Mouse (Mus musculus): ENCODE results near the gene D630003M21Rik. TPM values are rescaled to one million over a fixed set of nuclear protein-coding genes. Genes with fewer than 3 reads are reported as not detected.

D630003M21Rik gene
- polyA plus RNA-seq, 2 experiments: 12.7 to 19.2 TPM

DNA sequence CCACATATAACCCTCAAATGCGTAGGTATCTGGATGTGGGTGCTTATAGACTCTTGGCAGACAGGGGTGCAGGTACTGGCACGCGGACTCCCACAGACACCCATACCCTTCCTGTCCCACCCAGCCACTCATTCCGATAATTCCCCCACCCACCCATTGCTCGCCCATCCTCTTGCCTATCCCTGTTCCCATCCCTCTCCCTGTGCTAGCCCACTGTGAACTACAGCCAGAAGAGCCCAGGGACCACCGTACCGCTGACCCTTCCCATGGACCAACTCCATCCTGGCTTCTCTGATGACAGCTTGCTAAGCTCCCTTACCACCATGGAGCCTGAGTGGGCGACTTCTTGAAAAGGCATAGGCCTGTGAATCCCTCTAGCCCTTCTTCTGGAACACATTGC, 82.1 kb downstream of the D630003M21Rik start:
- Histone ChIP-seq H3K9me3 (ENCODE audit: control insufficient read depth, low read length) (0 out of 2 replicates have a peak, but pooled peaks cover 4% of the 10 kb centered on the region), H3K4me3 (replicated peaks; ENCODE audit: low read length) (no peak overlapping the region), H3K9ac (ENCODE audit: low read depth, low read length, severe bottlenecking) (no peak overlapping the region), H3K36me3 (ENCODE audit: control insufficient read depth, insufficient read depth, low read length) (no peaks in the 10 kb centered on the region), H3K27me3 (ENCODE audit: control insufficient read depth, insufficient read depth, low read length) (no peaks in the 10 kb centered on the region), H3K27ac (replicated peaks; ENCODE audit: low read depth, low read length) (no peak overlapping the region), H3K4me2 (replicated peaks; ENCODE audit: low read depth, low read length, severe bottlenecking) (no peak overlapping the region), H3K4me1 (ENCODE audit: control insufficient read depth, insufficient read depth, low read length) (no peaks in the 10 kb centered on the region; the same call in 1 of the 2 replicates)
- TF ChIP-seq POLR2A (IDR thresholded peaks at IDR 0.05; ENCODE audit: borderline replicate concordance, extremely low read depth, insufficient read depth, insufficient read length): no peak
- ATAC-seq (ENCODE audit: low FRiP score, low read depth) (no peak), DNase-seq (ENCODE audit: low spot score) (no peak)
- 92% methylated on average over 8 of the region's 8 CpGs for WGBS

DNA sequence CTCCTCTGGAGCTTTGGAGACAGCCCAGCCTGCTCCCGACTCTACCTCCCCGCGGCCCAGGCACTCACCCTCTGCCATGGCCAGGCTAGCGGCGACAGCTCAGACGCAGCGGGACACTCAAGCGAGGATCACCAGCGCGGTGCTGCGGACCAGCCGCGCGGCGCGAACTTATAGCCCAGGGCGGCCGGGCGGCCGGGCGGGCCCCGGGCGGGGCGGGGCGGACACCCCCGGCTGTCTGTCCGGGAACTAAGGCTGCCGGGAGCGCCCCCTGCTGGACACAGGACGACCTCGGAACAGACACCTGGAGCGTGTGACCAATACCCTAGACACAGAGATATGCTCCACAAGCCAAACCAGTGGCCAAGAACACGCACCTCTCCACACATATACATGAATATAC, 82.8 kb downstream of the D630003M21Rik start, which contains the start of gene Tgm2:
Gene Tgm2 (minus strand): TSS at position 214 of the 400 bp plus-strand sequence.
- H3K27ac ChIP-seq (replicated peaks; ENCODE audit: low read depth, low read length): no peak within 1 kb of the TSS
- TF ChIP-seq POLR2A (IDR thresholded peaks at IDR 0.05; ENCODE audit: borderline replicate concordance, extremely low read depth, insufficient read depth, insufficient read length): no peak
- peak; percentile 59 for DNase-seq (ENCODE audit: low spot score)
- peak within 1 kb of the TSS; percentile 64 for H3K4me2 ChIP-seq (replicated peaks; ENCODE audit: low read depth, low read length, severe bottlenecking)
- ATAC-seq (ENCODE audit: low FRiP score, low read depth): peak; percentile 80
- H3K4me3 ChIP-seq (replicated peaks; ENCODE audit: low read length): peak within 1 kb of the TSS; percentile 37
- 0 out of 2 replicates have a peak, but pooled peaks cover 4% of the 10 kb centered on the region for H3K9me3 ChIP-seq (ENCODE audit: control insufficient read depth, low read length)
- H3K36me3 ChIP-seq (ENCODE audit: control insufficient read depth, insufficient read depth, low read length): no peaks in the 10 kb centered on the region
- H3K9ac ChIP-seq (ENCODE audit: low read depth, low read length, severe bottlenecking): peak within 1 kb of the TSS; percentile 52; the same call in 1 of the 2 replicates
- no peaks in the 10 kb centered on the region for H3K27me3 ChIP-seq (ENCODE audit: control insufficient read depth, insufficient read depth, low read length)
- WGBS: under 1% methylated on average over 33 of the region's 33 CpGs
- no peaks in the 10 kb centered on the region; the same call in none of the 2 replicates for H3K4me1 ChIP-seq (ENCODE audit: control insufficient read depth, insufficient read depth, low read length)

DNA sequence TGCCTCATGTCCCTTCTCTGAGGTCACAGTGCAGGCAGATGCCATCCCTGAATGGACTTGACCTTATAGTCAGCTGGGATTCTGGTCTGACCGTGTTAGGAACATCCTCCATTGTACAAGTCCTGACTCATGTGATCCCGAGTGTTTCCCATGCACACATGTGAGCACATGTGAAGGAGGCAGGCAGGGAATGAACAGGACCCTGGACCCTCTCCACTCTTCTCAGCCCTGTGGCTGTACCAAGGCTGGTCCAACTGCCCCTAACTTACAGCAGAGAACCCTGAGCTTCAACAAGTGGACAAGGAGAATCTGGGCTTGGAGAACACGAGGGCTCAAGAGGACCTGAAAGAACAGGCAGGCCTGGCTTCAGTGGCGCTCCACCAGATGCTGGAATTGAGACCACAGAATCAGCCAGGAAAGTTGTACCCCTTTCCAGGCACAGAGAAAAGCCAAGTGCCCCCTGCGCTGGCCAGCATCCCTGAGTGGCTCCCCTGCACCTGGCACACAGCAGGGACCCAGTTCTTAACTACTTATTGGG, 83.4 kb downstream of the D630003M21Rik start:
- Histone ChIP-seq H3K4me2 (replicated peaks; ENCODE audit: low read depth, low read length, severe bottlenecking) (peak overlapping the region; percentile 64), H3K27ac (replicated peaks; ENCODE audit: low read depth, low read length) (no peak overlapping the region), H3K9me3 (ENCODE audit: control insufficient read depth, low read length) (no peaks in the 10 kb centered on the region), H3K9ac (ENCODE audit: low read depth, low read length, severe bottlenecking) (no peak overlapping the region), H3K4me3 (replicated peaks; ENCODE audit: low read length) (peak overlapping the region; percentile 37), H3K4me1 (ENCODE audit: control insufficient read depth, insufficient read depth, low read length) (no peaks in the 10 kb centered on the region; the same call in none of the 2 replicates), H3K27me3 (ENCODE audit: control insufficient read depth, insufficient read depth, low read length) (no peaks in the 10 kb centered on the region), H3K36me3 (ENCODE audit: control insufficient read depth, insufficient read depth, low read length) (no peaks in the 10 kb centered on the region)
- ATAC-seq (ENCODE audit: low FRiP score, low read depth) (no peak), DNase-seq (ENCODE audit: low spot score) (no peak)
- WGBS: 71% methylated on average over 5 of the region's 5 CpGs
- TF ChIP-seq POLR2A (IDR thresholded peaks at IDR 0.05; ENCODE audit: borderline replicate concordance, extremely low read depth, insufficient read depth, insufficient read length): no peak

DNA sequence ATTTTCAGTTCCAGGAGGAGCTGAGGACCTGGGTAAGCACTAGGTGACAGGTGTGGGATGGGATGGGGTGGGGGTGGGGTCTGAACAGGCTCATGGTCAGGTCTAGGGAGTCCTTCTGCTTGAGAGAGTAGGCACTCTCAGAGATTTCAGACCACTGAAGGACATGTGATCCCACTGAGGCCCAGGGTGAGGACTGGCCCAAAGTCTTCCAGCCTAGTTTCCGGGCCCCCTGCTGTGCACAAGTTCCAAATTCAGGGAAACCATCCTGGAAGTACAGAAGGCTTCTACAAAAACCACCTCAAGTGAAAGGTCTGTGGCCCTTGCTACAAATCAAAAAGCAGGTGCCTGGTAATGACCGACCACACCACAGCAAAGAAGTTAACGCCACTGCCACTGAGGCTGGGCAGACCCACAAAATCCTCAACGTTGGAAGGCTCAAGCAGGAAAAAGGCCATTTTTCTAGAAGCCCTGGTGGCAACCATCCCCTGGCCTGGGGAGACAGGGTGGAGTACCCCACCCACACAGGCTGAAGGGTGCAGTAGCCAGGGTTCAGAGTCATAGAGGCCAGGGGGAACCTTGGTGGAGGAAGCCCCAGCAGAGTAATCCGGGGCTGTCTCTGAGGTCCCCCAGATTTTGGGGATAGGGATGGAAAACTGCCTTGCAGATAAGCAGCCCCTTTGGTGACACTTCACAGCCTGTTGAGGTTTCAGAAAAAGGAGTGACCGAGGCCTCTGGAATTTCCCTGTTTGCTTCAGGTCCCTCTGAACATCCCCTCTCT, 84.1 kb downstream of the D630003M21Rik start:
- no peaks in the 10 kb centered on the region for H3K9me3 ChIP-seq (ENCODE audit: control insufficient read depth, low read length)
- H3K27ac ChIP-seq (replicated peaks; ENCODE audit: low read depth, low read length): no peak overlapping the region
- H3K4me1 ChIP-seq (ENCODE audit: control insufficient read depth, insufficient read depth, low read length): peaks cover 5% of the 10 kb centered on the region
- H3K4me2 ChIP-seq (replicated peaks; ENCODE audit: low read depth, low read length, severe bottlenecking): no peak overlapping the region
- no peak overlapping the region for H3K4me3 ChIP-seq (replicated peaks; ENCODE audit: low read length)
- H3K36me3 ChIP-seq (ENCODE audit: control insufficient read depth, insufficient read depth, low read length): no peaks in the 10 kb centered on the region
- DNase-seq (ENCODE audit: low spot score) (no peak), ATAC-seq (ENCODE audit: low FRiP score, low read depth) (no peak)
- no peak overlapping the region for H3K9ac ChIP-seq (ENCODE audit: low read depth, low read length, severe bottlenecking)
- no peak for TF ChIP-seq POLR2A (IDR thresholded peaks at IDR 0.05; ENCODE audit: borderline replicate concordance, extremely low read depth, insufficient read depth, insufficient read length)
- no peaks in the 10 kb centered on the region for H3K27me3 ChIP-seq (ENCODE audit: control insufficient read depth, insufficient read depth, low read length)
- WGBS: 85% methylated on average over 6 of the region's 6 CpGs

DNA sequence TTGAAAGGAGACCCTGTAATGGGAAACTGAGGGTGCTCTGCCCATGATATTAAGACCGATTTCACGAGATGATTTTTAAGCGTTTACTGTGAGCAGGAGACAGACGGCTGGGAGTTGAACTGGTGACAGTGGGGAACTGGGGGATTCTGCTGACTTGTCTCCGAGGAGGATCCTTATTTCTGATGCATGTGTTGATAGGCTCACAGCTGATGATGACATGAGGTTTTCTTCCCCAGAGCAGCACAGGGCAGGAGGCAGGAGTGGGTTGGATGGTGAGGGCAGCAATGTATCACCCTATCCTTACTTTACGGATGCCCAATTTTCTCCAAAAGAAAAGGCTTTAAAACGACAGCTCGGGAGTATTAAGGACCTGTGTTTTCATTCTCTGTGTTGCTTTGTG, 84.8 kb downstream of the D630003M21Rik start:
- no peaks in the 10 kb centered on the region for H3K9me3 ChIP-seq (ENCODE audit: control insufficient read depth, low read length)
- no peak overlapping the region for H3K9ac ChIP-seq (ENCODE audit: low read depth, low read length, severe bottlenecking)
- ATAC-seq (ENCODE audit: low FRiP score, low read depth) (no peak), DNase-seq (ENCODE audit: low spot score) (no peak)
- H3K4me3 ChIP-seq (replicated peaks; ENCODE audit: low read length): no peak overlapping the region
- no peak overlapping the region for H3K4me2 ChIP-seq (replicated peaks; ENCODE audit: low read depth, low read length, severe bottlenecking)
- H3K27ac ChIP-seq (replicated peaks; ENCODE audit: low read depth, low read length): no peak overlapping the region
- no peaks in the 10 kb centered on the region for H3K36me3 ChIP-seq (ENCODE audit: control insufficient read depth, insufficient read depth, low read length)
- H3K27me3 ChIP-seq (ENCODE audit: control insufficient read depth, insufficient read depth, low read length): no peaks in the 10 kb centered on the region
- TF ChIP-seq POLR2A (IDR thresholded peaks at IDR 0.05; ENCODE audit: borderline replicate concordance, extremely low read depth, insufficient read depth, insufficient read length): no peak
- 54% methylated on average over 8 of the region's 8 CpGs for WGBS
- peaks cover 12% of the 10 kb centered on the region for H3K4me1 ChIP-seq (ENCODE audit: control insufficient read depth, insufficient read depth, low read length)

Measured in limb, embryonic 14.5 days (tissue).